Mouse (Mus musculus) mouse embryonic stem cell (cell line): ENCODE data around the gene Pkib.

Source experiments
- in situ Hi-C, 2 experiments: fragments of 300-500 bp; cut with MboI; formaldehyde crosslinking; loops; 1 replicate in 1 of 2; 3 replicates in 1 of 2; pipeline ENCODE4 v1.14.3; 2019 to 2020; ENCODE audit warnings: low sequenced_read_pairs in 2 of 2, low pct_unique_long_range_greater_than_20kb in 1 of 2, mixed read lengths in 1 of 2; ENCODE audit not compliant: unreplicated experiment in 1 of 2

Gene Pkib

DNA sequence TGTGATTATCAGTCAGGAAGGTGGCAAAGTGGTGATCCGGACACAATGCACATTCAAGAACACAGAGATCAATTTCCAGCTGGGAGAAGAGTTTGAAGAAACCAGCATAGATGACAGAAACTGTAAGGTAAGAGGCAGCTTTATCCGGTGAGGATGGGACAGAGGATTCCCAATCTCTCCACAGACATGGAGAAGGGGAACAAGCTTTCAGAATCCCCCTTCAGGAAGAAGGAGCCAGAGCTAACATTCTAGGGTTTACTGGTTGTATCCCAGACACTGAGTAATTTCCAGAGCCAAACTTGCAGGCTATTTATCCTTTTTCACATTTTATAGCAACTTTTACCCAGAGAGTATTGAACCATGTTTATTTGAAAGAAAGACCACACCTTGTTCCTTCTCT lies 153.8 kb downstream of the Pkib start:
- in situ Hi-C loops, result no loop called here
